Mouse (Mus musculus): Measurements from ENCODE around the gene Elk3.

DNA sequence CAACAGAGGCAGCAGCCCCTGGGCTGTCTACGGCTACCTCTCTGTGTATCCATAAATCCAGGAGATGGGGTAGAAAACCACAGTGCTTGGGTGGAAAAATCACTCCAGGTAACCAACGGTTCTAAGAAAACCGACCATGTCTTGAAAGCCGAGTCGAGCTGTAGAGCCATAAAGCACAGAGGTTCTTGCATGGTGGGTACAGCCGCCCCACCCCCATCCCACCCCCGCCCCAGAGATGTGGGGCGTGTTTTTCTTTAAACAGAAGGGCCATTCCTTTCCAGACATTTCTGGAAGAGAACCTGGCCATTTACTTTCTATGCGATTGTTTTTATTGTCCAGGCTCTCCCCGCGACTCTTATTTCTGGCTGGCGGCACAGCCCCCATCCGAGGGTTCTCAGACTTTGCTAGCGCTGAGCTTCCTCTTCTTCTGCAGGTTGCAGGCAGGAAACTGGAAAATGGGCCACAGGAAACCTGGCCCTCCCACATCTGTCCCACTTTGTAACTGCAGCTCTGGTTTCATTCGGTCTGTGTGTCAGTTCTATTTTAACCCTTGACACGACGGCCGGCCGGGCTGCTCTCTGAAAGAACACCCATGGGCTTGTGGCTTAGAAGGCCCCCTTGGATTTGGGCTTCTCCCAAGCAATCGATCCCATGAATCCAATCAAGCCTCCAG is 16.3 kb downstream of the Elk3 start:
- no peak for TF ChIP-seq CTCF (IDR thresholded peaks at IDR 0.05; ENCODE audit: control insufficient read depth, insufficient read depth, low read length)
- no peak for TF ChIP-seq POLR2A (IDR thresholded peaks at IDR 0.05; ENCODE audit: borderline replicate concordance, control insufficient read depth, low read depth, low read length)
